Mouse (Mus musculus) midbrain, embryonic 16.5 days (tissue): ENCODE measurements around the gene Ajuba. TPM values are rescaled to one million over a fixed set of nuclear protein-coding genes. Genes with fewer than 3 reads are reported as not detected.

Source experiments
- ATAC-seq: fragments of 200-750 bp; cut with Nextera tagmentation; 2 replicates; pipeline ENCODE4 v1.8.0; 2017; ENCODE audit warnings: moderate TSS enrichment
- H3K27ac ChIP-seq: fragments of 300-500 bp; sonication (generic); 2 replicates; pipeline ENCODE4 v1.5.1; 2014; ENCODE audit warnings: mild to moderate bottlenecking, low read length, mixed read lengths
- H3K27me3 ChIP-seq: fragments of 300-500 bp; sonication (generic); 2 replicates; pipeline ENCODE4 v1.6.1; 2014; ENCODE audit warnings: low read depth, low read length, mixed read lengths; ENCODE audit not compliant: control insufficient read depth, insufficient read depth
- H3K36me3 ChIP-seq: fragments of 300-500 bp; sonication (generic); 2 replicates; pipeline ENCODE4 v1.6.1; 2014; ENCODE audit warnings: mild to moderate bottlenecking, low read length, moderate library complexity, mixed read lengths; ENCODE audit not compliant: control insufficient read depth, insufficient read depth
- H3K4me1 ChIP-seq: fragments of 300-500 bp; sonication (generic); 2 replicates; pipeline ENCODE4 v1.6.1; 2014; ENCODE audit warnings: mild to moderate bottlenecking, low read length, mixed read lengths; ENCODE audit not compliant: control insufficient read depth, insufficient read depth
- H3K4me2 ChIP-seq: fragments of 300-500 bp; sonication (generic); 2 replicates; pipeline ENCODE4 v1.6.1; 2014; ENCODE audit warnings: mild to moderate bottlenecking, low read length, mixed read lengths
- H3K4me3 ChIP-seq: fragments of 300-500 bp; sonication (generic); 2 replicates; pipeline ENCODE4 v1.5.1; 2014; ENCODE audit warnings: low read depth, mild to moderate bottlenecking, low read length, moderate library complexity, mixed read lengths
- H3K9ac ChIP-seq: fragments of 300-500 bp; sonication (generic); 2 replicates; pipeline ENCODE4 v1.6.1; 2014; ENCODE audit warnings: low read depth, low read length, mixed read lengths
- H3K9me3 ChIP-seq: fragments of 300-500 bp; sonication (generic); replicated peaks from 2 replicates; pipeline ENCODE4 v1.6.1; 2014; ENCODE audit warnings: mild to moderate bottlenecking, low read length, mixed read lengths; ENCODE audit not compliant: control insufficient read depth, poor library complexity, severe bottlenecking
- WGBS: fragments of 180-500 bp; shearing (Covaris S2); extraction: QIAGEN DNeasy Blood & Tissue Kit; methylation state at CpG from one replicate; pipeline ENCODE4 v1.1.7; 2014; 5-methylcytosine and 5-hydroxymethylcytosine counted together
- polyA plus RNA-seq: library from polyadenylated mRNA; unstranded; fragments of >200 nt; fragmentation: Nextera tagmentation; extraction: Ambion mirVana; gene quantifications from 2 replicates; pipeline ENCODE4 v1.2.1, GENCODE M21; 2015

Ajuba gene
- polyA plus RNA-seq, 1 experiment from 2014 or later = 4.6 TPM

DNA sequence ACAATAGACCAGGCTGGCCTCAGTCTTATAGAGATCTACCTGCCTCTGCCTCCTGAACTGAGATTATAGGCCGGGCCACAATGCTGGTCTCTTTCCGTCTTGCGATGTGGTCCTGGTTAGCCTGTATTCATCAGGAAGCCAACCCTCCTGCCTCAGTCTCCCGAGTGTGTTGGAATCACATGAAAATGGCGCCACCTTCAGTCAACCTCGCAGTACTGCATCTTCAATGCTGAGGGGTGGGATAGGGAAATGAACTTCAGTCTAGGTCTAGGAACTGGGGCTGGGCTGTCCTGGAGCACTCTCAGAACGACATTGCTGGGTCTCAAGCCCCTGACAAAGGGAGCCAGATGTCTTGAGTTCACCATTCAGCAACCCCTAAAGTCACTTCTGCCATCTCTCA lies 19.7 kb upstream of the Ajuba start:
- H3K36me3 ChIP-seq = no peaks in the 10 kb centered on the region
- 81% methylated on average over 7 of the region's 7 CpGs for WGBS

DNA sequence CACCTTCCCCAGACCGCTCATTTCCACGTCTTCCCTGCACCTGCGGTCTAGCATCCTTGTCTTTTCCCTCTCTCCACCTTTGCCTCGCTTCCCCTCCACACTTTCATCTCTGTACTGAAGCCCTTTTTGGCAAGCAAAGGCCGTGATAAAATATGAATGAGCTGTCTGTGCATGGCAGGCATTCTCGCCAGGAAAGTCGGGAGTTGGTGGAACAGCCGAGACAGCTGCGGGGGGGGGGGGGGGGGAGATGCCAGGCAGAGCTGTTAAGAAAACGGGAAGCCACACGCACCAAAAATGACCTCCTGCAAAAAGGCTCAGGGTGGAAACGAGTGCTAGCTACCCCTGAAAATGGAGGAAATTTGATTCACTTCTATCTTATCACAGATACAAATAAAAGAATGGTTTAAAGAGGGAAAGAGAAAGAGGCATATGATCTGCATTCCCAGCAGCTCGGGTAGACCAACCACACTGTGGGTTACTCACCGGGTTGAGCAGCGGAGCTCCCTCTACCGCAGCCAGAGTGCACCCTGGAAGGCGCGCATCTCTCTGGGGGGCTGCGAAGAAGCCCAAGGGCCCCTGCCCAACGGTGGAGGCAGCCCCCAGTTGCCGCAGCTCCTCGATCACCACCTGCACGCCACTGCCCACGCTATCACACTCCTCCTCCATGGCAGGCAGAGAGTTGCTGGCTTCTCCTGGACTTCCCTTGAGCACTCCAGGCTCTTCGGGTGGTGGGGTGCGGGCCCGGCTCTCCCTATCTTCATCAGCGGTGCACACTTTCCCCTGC lies 17.5 kb upstream of the Ajuba start:
- Histone ChIP-seq H3K4me1 (no peaks in the 10 kb centered on the region), H3K36me3 (no peaks in the 10 kb centered on the region), H3K27me3 (no peaks in the 10 kb centered on the region), H3K4me3 (no peak overlapping the region), H3K27ac (no peak overlapping the region), H3K9ac (no peak overlapping the region), H3K4me2 (no peak overlapping the region), H3K9me3 (no peaks in the 10 kb centered on the region)
- no peak for ATAC-seq
- WGBS = 65% methylated on average over 28 of the region's 28 CpGs

More for the DNA sequence above, 19.7 kb upstream of the Ajuba start:
- H3K9ac ChIP-seq = no peak overlapping the region
- no peak overlapping the region for H3K4me3 ChIP-seq
- no peaks in the 10 kb centered on the region for H3K9me3 ChIP-seq
- peaks cover under 1% of the 10 kb centered on the region for H3K4me1 ChIP-seq
- H3K27ac ChIP-seq = no peak overlapping the region
- H3K4me2 ChIP-seq = no peak overlapping the region
- no peak for ATAC-seq
- no peaks in the 10 kb centered on the region for H3K27me3 ChIP-seq

DNA sequence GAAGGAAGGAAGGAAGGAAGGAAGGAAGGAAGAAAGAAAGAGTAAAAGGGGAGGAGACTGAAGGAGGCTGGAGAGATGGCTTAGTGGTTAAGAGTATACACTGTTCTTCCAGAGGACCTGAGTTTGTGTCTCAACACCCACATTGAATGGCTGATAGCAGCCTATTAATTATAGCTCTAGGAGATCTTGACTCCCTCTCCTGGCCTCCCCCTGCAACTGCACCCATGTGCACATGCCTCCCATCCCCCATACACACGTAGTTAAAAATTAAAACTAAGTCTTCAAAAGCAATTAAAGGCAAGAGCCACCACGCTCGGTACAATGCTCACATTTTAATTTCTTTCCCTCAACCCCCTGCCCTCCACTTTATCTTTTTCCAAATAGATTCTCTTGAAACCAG lies 16.7 kb upstream of the Ajuba start:
- no peaks in the 10 kb centered on the region for H3K9me3 ChIP-seq
- H3K27ac ChIP-seq = no peak overlapping the region
- H3K36me3 ChIP-seq = no peaks in the 10 kb centered on the region
- H3K4me3 ChIP-seq = no peak overlapping the region
- no peak overlapping the region for H3K4me2 ChIP-seq
- 91% methylated on average over 3 of the region's 3 CpGs for WGBS
- H3K9ac ChIP-seq = no peak overlapping the region
- H3K4me1 ChIP-seq = no peaks in the 10 kb centered on the region
- no peak for ATAC-seq
- H3K27me3 ChIP-seq = no peaks in the 10 kb centered on the region

DNA sequence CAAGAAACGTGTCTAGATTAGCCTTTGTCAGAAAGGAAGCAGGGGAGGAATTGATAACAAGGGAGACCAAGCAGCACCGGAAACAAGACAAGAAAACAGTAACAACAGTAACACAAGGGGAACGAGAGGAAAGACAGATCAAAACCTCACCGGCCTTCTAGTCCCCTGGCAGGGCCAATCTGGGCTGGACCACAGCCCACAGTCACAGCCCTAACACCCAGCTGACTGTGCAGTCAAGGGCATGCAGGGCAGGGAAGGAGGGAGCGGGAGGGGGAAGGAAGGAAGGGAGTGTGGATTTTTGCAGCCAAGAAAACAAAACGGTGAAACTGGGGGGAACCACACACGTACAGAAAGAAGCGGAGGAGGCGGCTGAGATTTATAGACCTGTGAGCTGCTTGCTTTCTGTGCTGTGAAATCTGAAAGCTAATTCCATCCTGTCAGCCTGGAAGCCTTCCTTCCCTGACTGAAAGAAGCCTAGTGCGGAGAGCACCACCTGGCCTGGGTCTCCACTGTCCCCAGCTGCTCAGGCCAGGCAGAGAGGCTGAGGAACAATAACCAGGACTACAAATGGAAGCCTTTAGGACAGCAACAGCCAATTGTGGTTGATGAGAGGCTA lies 15.1 kb upstream of the Ajuba start:
- no peaks in the 10 kb centered on the region for H3K27me3 ChIP-seq
- no peak overlapping the region for H3K4me3 ChIP-seq
- no peaks in the 10 kb centered on the region for H3K4me1 ChIP-seq
- H3K9ac ChIP-seq = 0 out of 2 replicates have a peak overlapping the region, but pooled peaks have one; percentile 2
- no peak overlapping the region for H3K4me2 ChIP-seq
- WGBS = 70% methylated on average over 10 of the region's 10 CpGs
- ATAC-seq = no peak
- no peaks in the 10 kb centered on the region; the same call in 1 of the 2 replicates for H3K36me3 ChIP-seq
- 0 out of 2 replicates have a peak overlapping the region, but pooled peaks have one; percentile 7 for H3K27ac ChIP-seq
- no peaks in the 10 kb centered on the region for H3K9me3 ChIP-seq

DNA sequence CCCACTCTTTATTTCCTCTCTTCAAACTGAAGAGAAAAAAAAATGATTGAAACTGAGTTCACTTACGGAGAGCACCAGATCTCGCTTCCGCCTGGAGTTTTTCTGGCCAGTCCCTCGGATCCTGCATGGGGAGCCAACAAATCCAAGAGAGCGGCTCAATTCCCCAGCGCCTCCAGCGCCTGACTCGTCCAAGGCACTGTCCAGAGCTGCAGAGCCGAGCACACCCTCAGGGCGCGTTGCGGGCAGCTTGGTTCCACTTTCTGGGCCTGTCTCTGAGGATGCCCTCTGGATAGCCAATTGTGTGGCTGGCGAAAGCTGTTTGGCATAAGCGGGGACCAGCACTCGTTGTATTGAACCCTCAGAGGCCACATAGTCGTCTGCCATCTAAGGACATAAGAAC lies 13.7 kb upstream of the Ajuba start:
- no peaks in the 10 kb centered on the region for H3K27me3 ChIP-seq
- H3K36me3 ChIP-seq = no peaks in the 10 kb centered on the region; the same call in 1 of the 2 replicates
- H3K9ac ChIP-seq = no peak overlapping the region
- H3K9me3 ChIP-seq = no peaks in the 10 kb centered on the region
- H3K4me2 ChIP-seq = no peak overlapping the region
- H3K27ac ChIP-seq = no peak overlapping the region
- no peak overlapping the region for H3K4me3 ChIP-seq
- 92% methylated on average over 16 of the region's 16 CpGs for WGBS
- H3K4me1 ChIP-seq = no peaks in the 10 kb centered on the region
- ATAC-seq = no peak

DNA sequence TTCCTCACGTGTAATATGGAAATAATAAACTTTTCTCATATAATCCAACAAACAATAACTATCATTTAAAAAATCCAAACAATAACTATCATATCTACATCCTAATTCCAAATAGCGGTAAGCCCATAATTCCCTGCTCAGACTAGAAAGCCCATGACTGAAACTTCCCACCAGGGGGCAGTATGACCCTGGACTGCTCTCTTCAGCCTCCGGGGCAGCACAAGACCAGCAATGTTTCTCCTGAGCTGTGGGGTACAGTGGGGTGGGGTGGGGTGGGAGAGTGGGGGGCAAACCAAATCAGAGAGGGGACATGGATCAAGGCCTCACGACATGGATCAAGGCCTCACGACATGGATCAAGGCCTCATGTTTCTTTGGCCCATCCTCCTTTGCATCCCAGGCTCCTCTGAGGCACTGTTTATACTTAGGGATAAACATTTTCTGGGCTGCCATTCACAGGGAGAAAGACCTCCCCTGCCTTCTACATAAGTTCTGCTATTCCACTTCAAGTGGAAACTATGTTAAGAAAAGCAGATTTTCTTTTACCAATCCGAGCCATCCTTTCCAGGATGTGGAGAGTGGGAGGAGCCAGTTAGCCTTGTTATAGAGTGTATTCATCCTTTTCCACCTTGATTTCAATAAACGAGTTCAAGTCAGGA lies 6.5 kb upstream of the Ajuba start:
- H3K27me3 ChIP-seq = no peaks in the 10 kb centered on the region
- peaks cover 2% of the 10 kb centered on the region; the same call in 1 of the 2 replicates for H3K36me3 ChIP-seq
- H3K9me3 ChIP-seq = no peaks in the 10 kb centered on the region
- H3K4me3 ChIP-seq = no peak overlapping the region
- no peak overlapping the region for H3K27ac ChIP-seq
- no peaks in the 10 kb centered on the region for H3K4me1 ChIP-seq
- 42% methylated on average over 7 of the region's 7 CpGs for WGBS
- ATAC-seq = peak; percentile 34; the same call in 1 of the 2 replicates
- H3K4me2 ChIP-seq = no peak overlapping the region
- no peak overlapping the region for H3K9ac ChIP-seq

DNA sequence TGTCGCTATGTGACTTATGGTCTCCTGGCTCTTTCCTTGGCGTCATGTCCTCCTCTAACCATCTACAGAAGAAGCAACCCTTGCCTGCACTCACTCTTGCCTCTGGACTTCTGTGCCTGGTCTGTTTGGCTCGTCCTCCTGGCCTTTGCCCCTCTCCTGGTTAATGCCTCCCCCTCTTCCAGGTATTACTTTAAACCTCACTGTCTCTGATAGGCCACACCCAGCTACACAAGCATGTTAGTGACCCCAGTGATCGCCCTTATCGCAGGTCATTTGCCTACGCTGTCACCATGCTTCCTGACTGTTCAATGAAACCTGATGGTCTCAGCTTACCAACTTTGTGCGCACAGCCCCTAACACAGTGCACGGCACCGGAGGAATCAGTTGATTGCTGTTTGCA lies 5.2 kb upstream of the Ajuba start:
- 0 out of 2 replicates have a peak, but pooled peaks cover 2% of the 10 kb centered on the region for H3K36me3 ChIP-seq
- no peak overlapping the region for H3K4me2 ChIP-seq
- H3K9ac ChIP-seq = no peak overlapping the region
- no peak overlapping the region for H3K4me3 ChIP-seq
- H3K27ac ChIP-seq = no peak overlapping the region
- H3K4me1 ChIP-seq = peaks cover 4% of the 10 kb centered on the region; the same call in 1 of the 2 replicates
- no peaks in the 10 kb centered on the region for H3K9me3 ChIP-seq
- whole genome bisulfite sequencing = 91% methylated on average over 9 of the region's 9 CpGs
- no peak for ATAC-seq
- no peaks in the 10 kb centered on the region for H3K27me3 ChIP-seq

DNA sequence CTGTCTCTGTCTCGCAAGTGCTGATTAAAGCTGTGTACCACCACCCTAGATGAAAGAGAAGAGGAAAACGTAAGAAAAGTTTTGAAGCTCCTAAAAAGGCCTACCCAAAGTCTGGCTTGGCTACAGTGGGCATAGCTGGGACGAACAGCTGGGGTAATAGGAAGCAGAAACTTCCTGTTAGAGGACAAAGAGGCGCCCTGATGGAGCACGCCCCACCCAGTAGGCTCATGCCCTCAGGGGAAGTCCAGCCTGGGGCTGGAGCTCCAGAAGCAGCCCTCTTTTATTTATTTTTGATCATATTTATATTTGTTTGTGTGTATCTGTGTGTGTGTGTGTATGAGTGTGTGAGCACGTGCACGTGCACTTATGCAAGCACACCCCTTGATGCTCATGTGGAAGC lies 2.3 kb upstream of the Ajuba start:
- H3K4me2 ChIP-seq = no peak overlapping the region
- peaks cover 9% of the 10 kb centered on the region for H3K27me3 ChIP-seq
- H3K9ac ChIP-seq = no peak overlapping the region
- H3K9me3 ChIP-seq = no peaks in the 10 kb centered on the region
- ATAC-seq = no peak
- H3K27ac ChIP-seq = no peak overlapping the region
- H3K36me3 ChIP-seq = 0 out of 2 replicates have a peak, but pooled peaks cover 2% of the 10 kb centered on the region
- no peak overlapping the region for H3K4me3 ChIP-seq
- 86% methylated on average over 7 of the region's 7 CpGs for WGBS
- peaks cover 14% of the 10 kb centered on the region for H3K4me1 ChIP-seq
